Mouse (Mus musculus) lung, embryonic 16.5 days (tissue): ENCODE measurements around the gene Asdurf. TPM values are rescaled to one million over a fixed set of nuclear protein-coding genes. Genes with fewer than 3 reads are reported as not detected.
"Not testable (repeated sequence)": the region's sequence is repeated elsewhere in the genome, so short reads cannot be mapped to it uniquely, and the experiment has no call there.

Experiments used
- ATAC-seq: fragments of 200-750 bp; cut with Nextera tagmentation; 2 replicates; pipeline ENCODE4 v1.8.0; 2017; ENCODE audit warnings: low read depth, mild to moderate bottlenecking, moderate library complexity
- H3K27ac ChIP-seq: fragments of 300-500 bp; sonication (generic); 2 replicates; pipeline ENCODE4 v1.5.1; 2014; ENCODE audit warnings: mild to moderate bottlenecking, control low read depth, low read length
- H3K27me3 ChIP-seq: fragments of 300-500 bp; sonication (generic); 2 replicates; pipeline ENCODE4 v1.6.1; 2014; ENCODE audit warnings: low read depth, low read length, mixed read lengths; ENCODE audit not compliant: control insufficient read depth, insufficient read depth
- H3K36me3 ChIP-seq: fragments of 300-500 bp; sonication (generic); 2 replicates; pipeline ENCODE4 v1.6.1; 2014; ENCODE audit warnings: low read length; ENCODE audit not compliant: control insufficient read depth, insufficient read depth
- H3K4me1 ChIP-seq: fragments of 300-500 bp; sonication (generic); replicated peaks from 2 replicates; pipeline ENCODE4 v1.6.1; 2014; ENCODE audit warnings: low read length, mixed read lengths; ENCODE audit not compliant: control insufficient read depth, insufficient read depth
- H3K4me2 ChIP-seq: fragments of 300-500 bp; sonication (generic); 2 replicates; pipeline ENCODE4 v1.6.1; 2014; ENCODE audit warnings: low read depth, low read length, control low read depth
- H3K4me3 ChIP-seq: fragments of 300-500 bp; sonication (generic); 2 replicates; pipeline ENCODE4 v1.5.1; 2014; ENCODE audit warnings: mild to moderate bottlenecking, low read length, control low read depth
- H3K9ac ChIP-seq: fragments of 300-500 bp; sonication (generic); 2 replicates; pipeline ENCODE4 v1.6.1; 2014; ENCODE audit warnings: low read length, control low read depth
- H3K9me3 ChIP-seq: fragments of 300-500 bp; sonication (generic); 2 replicates; pipeline ENCODE4 v1.6.1; 2016; ENCODE audit warnings: low read length; ENCODE audit not compliant: control insufficient read depth
- WGBS: fragments of 180-500 bp; shearing (Covaris S2); extraction: QIAGEN DNeasy Blood & Tissue Kit; methylation state at CpG from one replicate; pipeline ENCODE4 v1.1.7; 2014; 5-methylcytosine and 5-hydroxymethylcytosine counted together
- polyA plus RNA-seq: library from polyadenylated mRNA; unstranded; fragments of >200 nt; fragmentation: Nextera tagmentation; extraction: Ambion mirVana; gene quantifications from 2 replicates; pipeline ENCODE4 v1.2.1, GENCODE M21; 2015

Gene Asdurf
- polyA plus RNA-seq, 1 experiment from 2014 or later, result 3.1 TPM

- H3K9me3 ChIP-seq, result no peaks in the 10 kb centered on the region
- H3K36me3 ChIP-seq, result no peaks in the 10 kb centered on the region; the same call in 1 of the 2 replicates
- H3K27me3 ChIP-seq, result no peaks in the 10 kb centered on the region
These were observed 17.0 kb downstream of the Asdurf start for GRCm38 (mm10) chr1:53335465-53335864.

GRCm38 (mm10) chr1:53333527-53333926 lies 18.9 kb downstream of the Asdurf start:
- not testable (repeated sequence) for H3K9ac ChIP-seq

More at GRCm38 (mm10) chr1:53335465-53335864, 17.0 kb downstream of the Asdurf start:
- H3K27ac ChIP-seq, result no peak overlapping the region
- H3K4me1 ChIP-seq, result no peaks in the 10 kb centered on the region
- no peak overlapping the region for H3K4me2 ChIP-seq
- ATAC-seq, result no peak
- H3K4me3 ChIP-seq, result no peak overlapping the region
- no peak overlapping the region for H3K9ac ChIP-seq

GRCm38 (mm10) chr1:53324827-53325494 lies 27.5 kb downstream of the Asdurf start:
- no peak overlapping the region for H3K27ac ChIP-seq
- no peak overlapping the region for H3K9ac ChIP-seq
- H3K9me3 ChIP-seq, result no peaks in the 10 kb centered on the region
- no peaks in the 10 kb centered on the region for H3K4me1 ChIP-seq
- no peak overlapping the region for H3K4me2 ChIP-seq
- no peak overlapping the region for H3K4me3 ChIP-seq
- no peak for ATAC-seq
- 87% methylated on average over 5 of the region's 5 CpGs for WGBS
- peaks cover 10% of the 10 kb centered on the region for H3K36me3 ChIP-seq
- H3K27me3 ChIP-seq, result no peaks in the 10 kb centered on the region

More at GRCm38 (mm10) chr1:53333527-53333926, 18.9 kb downstream of the Asdurf start:
- not testable (repeated sequence) for H3K27ac ChIP-seq, H3K4me3 ChIP-seq, H3K36me3 ChIP-seq, H3K9me3 ChIP-seq, H3K27me3 ChIP-seq, H3K4me1 ChIP-seq, H3K4me2 ChIP-seq, ATAC-seq
- 58% methylated on average over 5 of the region's 5 CpGs for WGBS

- Histone ChIP-seq H3K36me3 (peaks cover 11% of the 10 kb centered on the region), H3K4me1 (no peaks in the 10 kb centered on the region), H3K4me2 (no peak overlapping the region), H3K4me3 (no peak overlapping the region), H3K27me3 (no peaks in the 10 kb centered on the region), H3K9me3 (no peaks in the 10 kb centered on the region), H3K27ac (no peak overlapping the region), H3K9ac (no peak overlapping the region)
- no peak for ATAC-seq
- 98% methylated on average over 1 of the region's 1 CpGs for whole genome bisulfite sequencing
These were observed 28.1 kb downstream of the Asdurf start for GRCm38 (mm10) chr1:53324277-53324676.

- Histone ChIP-seq H3K4me1 (no peaks in the 10 kb centered on the region), H3K9me3 (no peaks in the 10 kb centered on the region), H3K4me3 (no peak overlapping the region), H3K27ac (no peak overlapping the region), H3K27me3 (no peaks in the 10 kb centered on the region), H3K4me2 (no peak overlapping the region), H3K9ac (no peak overlapping the region), H3K36me3 (peaks cover 15% of the 10 kb centered on the region)
- ATAC-seq, result no peak
- WGBS, result 84% methylated on average over 5 of the region's 5 CpGs
These were observed 29.2 kb downstream of the Asdurf start for GRCm38 (mm10) chr1:53323254-53323653.

- no peak overlapping the region for H3K4me2 ChIP-seq
- peaks cover 17% of the 10 kb centered on the region for H3K36me3 ChIP-seq
- no peak overlapping the region for H3K9ac ChIP-seq
- no peak overlapping the region for H3K4me3 ChIP-seq
- 95% methylated on average over 4 of the region's 4 CpGs for WGBS
- no peaks in the 10 kb centered on the region for H3K4me1 ChIP-seq
- no peaks in the 10 kb centered on the region for H3K27me3 ChIP-seq
- ATAC-seq, result no peak
- no peak overlapping the region for H3K27ac ChIP-seq
- H3K9me3 ChIP-seq, result no peaks in the 10 kb centered on the region
These were observed 30.6 kb downstream of the Asdurf start for GRCm38 (mm10) chr1:53321662-53322344.

GRCm38 (mm10) chr1:53312989-53313967 lies 39.1 kb downstream of the Asdurf start, which contains the start of gene Osgepl1:
Gene Osgepl1, plus strand, starts transcription at chr1:53313624.
- Histone ChIP-seq H3K4me3 (peak within 1 kb of the TSS; percentile 64), H3K36me3 (peaks cover 3% of the 10 kb centered on the region; the same call in 1 of the 2 replicates), H3K27ac (peak within 1 kb of the TSS; percentile 87), H3K9ac (peak within 1 kb of the TSS; percentile 82), H3K4me1 (no peaks in the 10 kb centered on the region; the same call in 1 of the 2 replicates), H3K9me3 (no peaks in the 10 kb centered on the region), H3K27me3 (no peaks in the 10 kb centered on the region), H3K4me2 (peak within 1 kb of the TSS; percentile 72)
- peak; percentile 98 for ATAC-seq
- 1% methylated on average over 27 of the region's 27 CpGs for WGBS

- no peak for ATAC-seq
- WGBS, result 80% methylated on average over 4 of the region's 4 CpGs
These were observed 51.9 kb downstream of the Asdurf start for GRCm38 (mm10) chr1:53300506-53300905.

More at GRCm38 (mm10) chr1:53300506-53300905, 51.9 kb downstream of the Asdurf start:
- H3K4me2 ChIP-seq, result no peak overlapping the region
- peaks cover 3% of the 10 kb centered on the region; the same call in 1 of the 2 replicates for H3K4me1 ChIP-seq
- no peak overlapping the region for H3K9ac ChIP-seq
- no peak overlapping the region for H3K4me3 ChIP-seq
- no peaks in the 10 kb centered on the region for H3K9me3 ChIP-seq
- H3K27me3 ChIP-seq, result no peaks in the 10 kb centered on the region
- H3K27ac ChIP-seq, result no peak overlapping the region
- H3K36me3 ChIP-seq, result no peaks in the 10 kb centered on the region; the same call in 1 of the 2 replicates
